Mouse (Mus musculus) brown adipose tissue, adult 24 weeks (tissue): Measurements from ENCODE around the gene Timp3. TPM values are rescaled to one million over a fixed set of nuclear protein-coding genes. Genes with fewer than 3 reads are reported as not detected.
A peak's percentile ranks its signal among the peaks of the same experiment; 100 is the strongest.

ENCODE experiments used
- H3K27ac ChIP-seq: fragments of 200-500 bp; replicated peaks from 2 replicates; pipeline ENCODE4 v1.5.1; 2012; ENCODE audit warnings: low read depth, mild to moderate bottlenecking, low read length
- H3K4me1 ChIP-seq: fragments of 200-500 bp; 2 replicates; pipeline ENCODE4 v1.6.1; 2012; ENCODE audit warnings: low read length, mixed read lengths; ENCODE audit not compliant: control insufficient read depth, insufficient read depth, insufficient read length
- H3K4me3 ChIP-seq: fragments of 200-500 bp; 2 replicates; pipeline ENCODE4 v1.5.1; 2012; ENCODE audit warnings: low read depth, mild to moderate bottlenecking, low read length, moderate library complexity; ENCODE audit not compliant: insufficient read depth
- polyA plus RNA-seq: library from polyadenylated mRNA; stranded (reverse); fragments of >200 nt; gene quantifications from 2 replicates; pipeline ENCODE4 v1.2.4, GENCODE M21; 2012; ENCODE audit not compliant: missing spikeins, insufficient read depth, insufficient read length

The Timp3 gene
- polyA plus RNA-seq, 1 experiment, result 63.4 TPM

GRCm38 (mm10) chr10:86304583-86304982 lies 4.4 kb downstream of the Timp3 start:
- Histone ChIP-seq H3K27ac (peak overlapping the region; percentile 73), H3K4me1 (peaks cover 41% of the 10 kb centered on the region), H3K4me3 (peak overlapping the region; percentile 10)

- H3K4me3 ChIP-seq, result no peak overlapping the region
- peaks cover 51% of the 10 kb centered on the region for H3K4me1 ChIP-seq
- peak overlapping the region; percentile 62 for H3K27ac ChIP-seq
Observed at GRCm38 (mm10) chr10:86307235-86307634, 7.1 kb downstream of the Timp3 start.

GRCm38 (mm10) chr10:86310527-86310926 lies 10.4 kb downstream of the Timp3 start:
- H3K4me3 ChIP-seq, result no peak overlapping the region
- peak overlapping the region; percentile 94 for H3K27ac ChIP-seq
- peaks cover 67% of the 10 kb centered on the region for H3K4me1 ChIP-seq

GRCm38 (mm10) chr10:86312976-86313375 lies 12.8 kb downstream of the Timp3 start:
- Histone ChIP-seq H3K4me1 (peaks cover 67% of the 10 kb centered on the region), H3K27ac (no peak overlapping the region), H3K4me3 (no peak overlapping the region)

- Histone ChIP-seq H3K4me1 (peaks cover 64% of the 10 kb centered on the region), H3K27ac (no peak overlapping the region), H3K4me3 (no peak overlapping the region)
Observed at GRCm38 (mm10) chr10:86313448-86313847, 13.3 kb downstream of the Timp3 start.

- Histone ChIP-seq H3K4me3 (no peak overlapping the region), H3K27ac (0 out of 2 replicates have a peak overlapping the region, but pooled peaks have one; percentile 0), H3K4me1 (peaks cover 57% of the 10 kb centered on the region)
Observed at GRCm38 (mm10) chr10:86315513-86315912, 15.3 kb downstream of the Timp3 start.

- H3K4me1 ChIP-seq, result peaks cover 58% of the 10 kb centered on the region
- 0 out of 2 replicates have a peak overlapping the region, but pooled peaks have one; percentile 46 for H3K27ac ChIP-seq
- no peak overlapping the region for H3K4me3 ChIP-seq
Observed at GRCm38 (mm10) chr10:86317633-86318032, 17.5 kb downstream of the Timp3 start.

GRCm38 (mm10) chr10:86318552-86319140 lies 18.5 kb downstream of the Timp3 start:
- Histone ChIP-seq H3K4me1 (peaks cover 60% of the 10 kb centered on the region), H3K27ac (peak overlapping the region; percentile 33), H3K4me3 (no peak overlapping the region)

- Histone ChIP-seq H3K4me3 (no peak overlapping the region), H3K4me1 (peaks cover 53% of the 10 kb centered on the region), H3K27ac (peak overlapping the region; percentile 29)
Observed at GRCm38 (mm10) chr10:86319526-86319925, 19.4 kb downstream of the Timp3 start.

GRCm38 (mm10) chr10:86320204-86320603 lies 20.0 kb downstream of the Timp3 start:
- H3K4me3 ChIP-seq, result no peak overlapping the region
- H3K27ac ChIP-seq, result no peak overlapping the region
- peaks cover 46% of the 10 kb centered on the region for H3K4me1 ChIP-seq

GRCm38 (mm10) chr10:86321194-86321593 lies 21.0 kb downstream of the Timp3 start:
- 0 out of 2 replicates have a peak overlapping the region, but pooled peaks have one; percentile 6 for H3K27ac ChIP-seq

GRCm38 (mm10) chr10:86322006-86322405 lies 21.8 kb downstream of the Timp3 start:
- Histone ChIP-seq H3K4me1 (peaks cover 39% of the 10 kb centered on the region), H3K27ac (no peak overlapping the region), H3K4me3 (no peak overlapping the region)

More at GRCm38 (mm10) chr10:86321194-86321593, 21.0 kb downstream of the Timp3 start:
- H3K4me1 ChIP-seq, result peaks cover 47% of the 10 kb centered on the region
- H3K4me3 ChIP-seq, result no peak overlapping the region

GRCm38 (mm10) chr10:86323275-86323994 lies 23.3 kb downstream of the Timp3 start:
- Histone ChIP-seq H3K27ac (peak overlapping the region; percentile 19), H3K4me1 (peaks cover 35% of the 10 kb centered on the region), H3K4me3 (no peak overlapping the region)

GRCm38 (mm10) chr10:86325272-86325671 lies 25.1 kb downstream of the Timp3 start:
- H3K4me3 ChIP-seq, result no peak overlapping the region
- peaks cover 44% of the 10 kb centered on the region for H3K4me1 ChIP-seq
- peak overlapping the region; percentile 77 for H3K27ac ChIP-seq

- H3K4me3 ChIP-seq, result no peak overlapping the region
- H3K4me1 ChIP-seq, result peaks cover 55% of the 10 kb centered on the region
- H3K27ac ChIP-seq, result no peak overlapping the region; the same call in 1 of the 2 replicates
Observed at GRCm38 (mm10) chr10:86328143-86328542, 28.0 kb downstream of the Timp3 start.

GRCm38 (mm10) chr10:86328691-86329090 lies 28.5 kb downstream of the Timp3 start:
- peak overlapping the region; percentile 81 for H3K27ac ChIP-seq
- H3K4me1 ChIP-seq, result peaks cover 55% of the 10 kb centered on the region
- H3K4me3 ChIP-seq, result no peak overlapping the region
